ENCODE assay signal across 33 mouse cellular contexts in the genomic region with DNA sequence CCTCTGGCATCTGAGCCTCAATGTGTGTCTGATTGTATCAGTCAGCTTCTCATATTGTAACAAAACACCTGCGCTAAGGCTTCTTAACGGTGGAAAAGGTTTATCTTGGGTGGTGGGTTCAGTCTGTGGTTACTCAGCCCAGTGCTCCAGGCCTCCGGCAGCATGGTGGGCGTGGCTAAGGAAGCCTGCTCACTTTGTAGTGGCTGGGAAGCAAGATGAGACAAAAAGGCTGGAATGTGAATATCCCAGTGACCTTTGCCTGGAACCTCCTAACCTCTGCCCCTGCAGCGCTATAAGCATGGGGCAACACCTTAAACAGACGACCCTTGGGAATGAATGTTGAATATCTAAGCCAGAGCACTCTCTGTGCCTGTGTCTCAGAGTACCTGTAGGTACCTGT.
A peak's percentile ranks its signal among the peaks of the same experiment; 100 is the strongest.
DNase-seq lines count a peak whose midpoint lies in the region; ATAC-seq lines count a peak whose summit lies in the region.
"Had no signal": no experiment of that assay in that cellular context is flagged by ENCODE, and none has a peak within 500 bp of the region (broad histone marks: within the 10 kb centered on the region; RNA-seq: fewer than 3 reads in every experiment).

No protein-coding gene starts in this region.

- intact Hi-C loops in left cerebral cortex, postnatal 10 days (cut with DNase I) = no loop called here

- no peaks in the 10 kb centered on the region for H3K36me3 ChIP-seq in midbrain, embryonic 10.5 days
- H3K36me3 ChIP-seq in midbrain, embryonic 16.5 days (ENCODE audit: control insufficient read depth, insufficient read depth, low read length) = no peaks in the 10 kb centered on the region
- H3K36me3 ChIP-seq: embryonic facial prominence, embryonic 10.5 days; embryonic facial prominence, embryonic 13.5 days; G1E; heart, embryonic 10.5 days; heart, embryonic 13.5 days had no signal

- 42% methylated on average over 6 of the region's 6 CpGs for WGBS in midbrain, embryonic 10.5 days
- 37% methylated on average over 6 of the region's 6 CpGs for WGBS in midbrain, embryonic 16.5 days

- H3K4me3 ChIP-seq in midbrain, embryonic 10.5 days = no peak overlapping the region
- H3K4me3 ChIP-seq in midbrain, embryonic 16.5 days (ENCODE audit: low read depth, low read length) = no peak overlapping the region
- H3K4me3 ChIP-seq: embryonic facial prominence, embryonic 10.5 days; embryonic facial prominence, embryonic 13.5 days; erythroblast, embryonic 14.5 days; forebrain, embryonic 13.5 days; heart, adult 2 months; heart, embryonic 10.5 days; heart, embryonic 13.5 days had no signal

- no peak overlapping the region for H3K9ac ChIP-seq in midbrain, embryonic 16.5 days (ENCODE audit: low read depth, low read length)
- H3K9ac ChIP-seq: embryonic facial prominence, embryonic 13.5 days; forebrain, embryonic 13.5 days; heart, embryonic 13.5 days; hindbrain, embryonic 14.5 days had no signal

- H3K27ac ChIP-seq in midbrain, embryonic 10.5 days (replicated peaks) = peak overlapping the region; percentile 23; the same call in 1 of the 2 replicates
- H3K27ac ChIP-seq in midbrain, embryonic 16.5 days (ENCODE audit: low read length) = no peak overlapping the region
- H3K27ac ChIP-seq: embryonic facial prominence, embryonic 10.5 days; embryonic facial prominence, embryonic 13.5 days; forebrain, embryonic 13.5 days; heart, adult 2 months; heart, embryonic 10.5 days; heart, embryonic 13.5 days; hindbrain, embryonic 14.5 days; hindbrain, postnatal 0 days had no signal

- H3K4me2 ChIP-seq in midbrain, embryonic 16.5 days (ENCODE audit: low read length) = no peak overlapping the region
- H3K4me2 ChIP-seq: embryonic facial prominence, embryonic 13.5 days; forebrain, embryonic 13.5 days; heart, embryonic 13.5 days; hindbrain, embryonic 14.5 days had no signal

- peaks cover 13% of the 10 kb centered on the region for H3K4me1 ChIP-seq in midbrain, embryonic 10.5 days
- no peaks in the 10 kb centered on the region for H3K4me1 ChIP-seq in midbrain, embryonic 16.5 days (ENCODE audit: control insufficient read depth, insufficient read depth, low read length)
- H3K4me1 ChIP-seq: embryonic facial prominence, embryonic 13.5 days; heart, embryonic 10.5 days; heart, embryonic 13.5 days had no signal

- H3K9me3 ChIP-seq in midbrain, embryonic 10.5 days (replicated peaks) = no peaks in the 10 kb centered on the region
- no peaks in the 10 kb centered on the region for H3K9me3 ChIP-seq in midbrain, embryonic 16.5 days (replicated peaks; ENCODE audit: control insufficient read depth, low read length, poor library complexity, severe bottlenecking)
- H3K9me3 ChIP-seq: embryonic facial prominence, embryonic 10.5 days; embryonic facial prominence, embryonic 13.5 days; forebrain, embryonic 13.5 days; heart, embryonic 10.5 days; heart, embryonic 13.5 days had no signal

- no peak for ATAC-seq in midbrain, embryonic 16.5 days
- ATAC-seq: forebrain, embryonic 13.5 days; forebrain, embryonic 16.5 days; hindbrain, postnatal 0 days; inflammation-experienced regulatory T-cells, adult 6 months; intestine, embryonic 16.5 days; Patski had no signal

- no peaks in the 10 kb centered on the region for H3K27me3 ChIP-seq in midbrain, embryonic 10.5 days (ENCODE audit: low read depth, poor library complexity, severe bottlenecking)
- H3K27me3 ChIP-seq in midbrain, embryonic 16.5 days (ENCODE audit: control insufficient read depth, insufficient read depth, low read depth, low read length) = no peaks in the 10 kb centered on the region
- H3K27me3 ChIP-seq: CH12.LX; embryonic facial prominence, embryonic 13.5 days; heart, embryonic 13.5 days; Patski had no signal

- no peak for DNase-seq in midbrain, embryonic 10.5 days (ENCODE audit: low spot score)
- DNase-seq in ES-CJ7 (ENCODE audit: low read depth, low spot score) = peak; percentile 63
- DNase-seq in WW6 (ENCODE audit: low read depth, low spot score) = peak; percentile 24
- DNase-seq in embryo, embryonic 11 days = peak; percentile 33
- no peak for DNase-seq in cerebellum, postnatal 25 days
- DNase-seq in left cerebral cortex, adult 11 months (ENCODE audit: low spot score) = no peak
- DNase-seq in left cerebral cortex, postnatal 10 days (ENCODE audit: extremely low spot score in 1 of 2, low spot score in 2 of 2) = no peak
- DNase-seq: adrenal gland, postnatal 10 days; adrenal gland, postnatal 36 days; B cell, adult 2 months; cerebellum, adult 18-20 months; cerebellum, adult 9-10 months; cerebellum, postnatal 14 days; gastrocnemius, postnatal 10 days; gastrocnemius, postnatal 36 days; heart, adult 2 months; heart, postnatal 14 days; heart, postnatal 4 days had no signal

Comparison
In these comparisons a context has a peak if more than half of its experiments do, and no peak if none do; other contexts are left out.
1. DNase-seq: peak in ES-CJ7 (single experiment), WW6 (single experiment) and embryo, embryonic 11 days (single experiment); none in midbrain, embryonic 10.5 days (single experiment), cerebellum, postnatal 25 days (0 of 2), left cerebral cortex, adult 11 months (single experiment) and left cerebral cortex, postnatal 10 days (0 of 2).